13 mouse cellular contexts compared by ENCODE assay signal in the genomic region with DNA sequence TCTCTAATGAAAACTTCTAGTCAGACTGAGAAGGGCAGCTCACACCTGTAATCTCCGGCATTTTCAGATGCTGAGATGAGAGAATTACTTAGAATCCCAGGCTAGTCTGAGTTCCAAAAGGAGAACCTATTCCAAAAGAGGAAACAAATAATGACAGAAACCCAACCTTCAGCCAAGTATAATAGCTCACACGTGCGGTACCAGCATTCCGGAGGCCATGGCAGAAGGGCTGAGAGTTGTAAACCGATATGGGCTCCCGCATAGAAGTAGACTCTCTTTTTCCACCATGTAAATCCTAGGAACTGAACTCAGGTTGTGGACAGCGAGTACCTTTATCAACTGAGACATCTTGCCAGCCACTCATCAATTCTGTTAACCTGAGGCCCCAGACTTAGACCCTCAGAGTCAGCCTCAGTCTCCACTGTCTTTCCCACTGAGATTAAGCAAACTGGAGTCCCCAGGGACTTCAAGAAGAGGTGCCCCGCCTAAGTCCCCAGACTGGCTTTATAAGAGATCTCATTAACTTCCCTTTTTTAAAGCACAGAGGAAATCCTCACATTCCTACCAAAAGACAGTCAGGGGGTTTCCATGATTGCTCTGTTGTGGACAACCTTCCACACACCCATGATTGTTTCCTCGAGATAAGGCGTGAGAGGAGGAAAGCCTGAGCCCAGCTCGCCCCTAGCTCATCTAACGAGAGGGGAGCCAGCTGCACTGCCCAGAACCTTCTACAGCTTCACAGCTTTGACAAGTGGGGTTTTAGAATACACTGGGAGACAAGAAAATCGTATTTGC. TPM values are rescaled to one million over a fixed set of nuclear protein-coding genes. Genes with fewer than 3 reads are reported as not detected.
DNase-seq lines count a peak whose midpoint lies in the region; ATAC-seq and TF ChIP-seq lines count a peak whose summit lies in the region.
"Had no signal": no experiment of that assay in that cellular context is flagged by ENCODE, and none has a peak within 500 bp of the region (broad histone marks: within the 10 kb centered on the region; RNA-seq: fewer than 3 reads in every experiment).

No protein-coding gene starts in this region.

- WGBS in kidney, adult 2 months: 59% methylated on average over 13 of the region's 13 CpGs
- WGBS in embryonic facial prominence, embryonic 11.5 days: 54% methylated on average over 13 of the region's 13 CpGs
- 9% methylated on average over 13 of the region's 13 CpGs for WGBS in macrophage (ENCODE audit: missing documents)

- H3K9me3 ChIP-seq in G1E (replicated peaks): peaks cover 8% of the 10 kb centered on the region
- H3K9me3 ChIP-seq in embryonic facial prominence, embryonic 11.5 days (replicated peaks; ENCODE audit: control insufficient read depth, low read length): no peaks in the 10 kb centered on the region
- H3K9me3 ChIP-seq: hindbrain, embryonic 10.5 days had no signal

- no peak for TF ChIP-seq CTCF in kidney, adult 2 months (conservative IDR thresholded peaks at IDR 0.05; ENCODE audit: insufficient read depth, insufficient read length, low read depth, low read length)
- no peak for TF ChIP-seq CTCF in G1E (IDR thresholded peaks at IDR 0.05; ENCODE audit: low read depth, low read length)

- TF ChIP-seq POLR2A in kidney, adult 2 months (IDR thresholded peaks at IDR 0.05; ENCODE audit: low read depth, low read length): no peak

- peak overlapping the region; percentile 53 for H3K27ac ChIP-seq in kidney, adult 2 months (ENCODE audit: insufficient read depth, low read depth, low read length)
- H3K27ac ChIP-seq in embryonic facial prominence, embryonic 11.5 days (replicated peaks; ENCODE audit: low read depth, low read length): no peak overlapping the region
- H3K27ac ChIP-seq in macrophage: peak overlapping the region; percentile 62
- H3K27ac ChIP-seq: hindbrain, embryonic 10.5 days; kidney, postnatal 0 days; left cerebral cortex, adult 2 months had no signal

- no peak overlapping the region for H3K9ac ChIP-seq in embryonic facial prominence, embryonic 11.5 days (replicated peaks; ENCODE audit: low read length)

- no peak overlapping the region for H3K4me2 ChIP-seq in embryonic facial prominence, embryonic 11.5 days (ENCODE audit: low read depth, low read length)

- ATAC-seq in G1E (ENCODE audit: extremely low read depth, insufficient number of reproducible peaks, low FRiP score, poor library complexity, severe bottlenecking): peak; percentile 34
- ATAC-seq in embryonic facial prominence, embryonic 11.5 days (replicated peaks; ENCODE audit: insufficient number of reproducible peaks, low FRiP score, low TSS enrichment, low read depth): no peak

- peak; percentile 54 for DNase-seq in kidney, adult 2 months
- DNase-seq in kidney, adult 8-10 months: no peak
- peak; percentile 45 for DNase-seq in G1E (ENCODE audit: low spot score)
- DNase-seq in embryonic facial prominence, embryonic 11.5 days (ENCODE audit: low spot score): peak; percentile 69
- DNase-seq in right cerebral cortex, postnatal 10 days (ENCODE audit: low spot score in 2 of 2): no peak
- no peak for DNase-seq in adrenal gland, postnatal 25 days
- DNase-seq in cerebellum, adult 11 months: no peak
- DNase-seq: lung, postnatal 14 days had no signal

- no peaks in the 10 kb centered on the region for H3K36me3 ChIP-seq in kidney, adult 2 months (ENCODE audit: control insufficient read depth, insufficient read depth, low read length)
- H3K36me3 ChIP-seq in G1E (replicated peaks): no peaks in the 10 kb centered on the region
- H3K36me3 ChIP-seq in embryonic facial prominence, embryonic 11.5 days (replicated peaks; ENCODE audit: control insufficient read depth, insufficient read depth, low read depth, low read length): no peaks in the 10 kb centered on the region
- H3K36me3 ChIP-seq in macrophage (ENCODE audit: inconsistent target): no peaks in the 10 kb centered on the region
- H3K36me3 ChIP-seq: hindbrain, embryonic 10.5 days had no signal

- no peaks in the 10 kb centered on the region for H3K79me2 ChIP-seq in macrophage (ENCODE audit: inconsistent target)

- no peaks in the 10 kb centered on the region for H3K27me3 ChIP-seq in kidney, adult 2 months (replicated peaks; ENCODE audit: control insufficient read depth, insufficient read depth, low read length)
- no peaks in the 10 kb centered on the region for H3K27me3 ChIP-seq in G1E (ENCODE audit: insufficient read depth, low read length)
- H3K27me3 ChIP-seq in embryonic facial prominence, embryonic 11.5 days (ENCODE audit: control insufficient read depth, insufficient read depth, low read length): no peaks in the 10 kb centered on the region
- H3K27me3 ChIP-seq: CH12.LX had no signal

- no peak overlapping the region for H3K4me3 ChIP-seq in kidney, adult 2 months (ENCODE audit: insufficient read depth, low read depth, low read length)
- H3K4me3 ChIP-seq in G1E (ENCODE audit: low read depth, low read length) (no peak overlapping the region; the same call in 1 of the 2 replicates), macrophage (ENCODE audit: inconsistent target) (no peak overlapping the region)
- H3K4me3 ChIP-seq in embryonic facial prominence, embryonic 11.5 days (ENCODE audit: low read depth, low read length): no peak overlapping the region
- H3K4me3 ChIP-seq: hindbrain, embryonic 10.5 days; left cerebral cortex, adult 2 months had no signal

- H3K4me1 ChIP-seq in kidney, adult 2 months (ENCODE audit: control insufficient read depth, insufficient read depth, low read length): peaks cover 11% of the 10 kb centered on the region; the same call in 1 of the 2 replicates
- H3K4me1 ChIP-seq in G1E (ENCODE audit: insufficient read depth, low read depth, low read length): peaks cover 57% of the 10 kb centered on the region
- H3K4me1 ChIP-seq in embryonic facial prominence, embryonic 11.5 days (ENCODE audit: control insufficient read depth, insufficient read depth, low read length): peaks cover 3% of the 10 kb centered on the region; the same call in 1 of the 2 replicates

RNA-seq across cellular contexts. Expression of gene Pcbp1, which starts 32.5 kb away (rescaled TPM):
- polyA plus RNA-seq in kidney, adult 2 months (2012; rRNA removed): 165 and 166 TPM in 2 replicates
- total RNA-seq in G1E (2014; fragmentation: Nextera tagmentation): 190 and 191 TPM in 2 replicates
- total RNA-seq in G1E (2017): 94.9 and 101 TPM in 2 replicates
- polyA plus RNA-seq in G1E (2012): 1,039 and 1,367 TPM in 2 replicates
- 405 and 423 TPM in 2 replicates for polyA plus RNA-seq in embryonic facial prominence, embryonic 11.5 days (2014; fragmentation: Nextera tagmentation; extraction: Ambion mirVana)
- total RNA-seq in macrophage (2018; cell fraction: chromatin; rRNA removed): 10 to 100 TPM; 15.1 to 57.1 (median 29.5) TPM
- 100 to 1,000 TPM; 159 to 254 (median 209) TPM for total RNA-seq in macrophage (2018; cell fraction: cytosol; rRNA removed)
- 100 to 1,000 TPM in 6 of 26 experiments, 10 to 100 TPM in 20; 44.0 to 133 (median 80.2) TPM for total RNA-seq in macrophage (2018; cell fraction: nucleus; rRNA removed)
- 129 to 213 TPM (median 209 TPM) in 3 replicates for polyA plus RNA-seq in macrophage (2018)
- 296 and 313 TPM in 2 replicates for total RNA-seq in adrenal gland, postnatal 25 days (2021)

RNA-seq across cellular contexts. Expression of gene C87436, which starts 55.5 kb away (rescaled TPM):
- 15.1 and 15.3 TPM in 2 replicates for polyA plus RNA-seq in kidney, adult 2 months (2012; rRNA removed)
- total RNA-seq in G1E (2014; fragmentation: Nextera tagmentation) (33.0 and 37.6 TPM in 2 replicates), G1E (2017) (22.3 and 23.2 TPM in 2 replicates)
- polyA plus RNA-seq in G1E (2012) (4.4 and 7.0 TPM in 2 replicates), macrophage (2018) (8.0 to 12.3 TPM (median 8.9 TPM) in 3 replicates)
- 23.8 and 25.1 TPM in 2 replicates for polyA plus RNA-seq in embryonic facial prominence, embryonic 11.5 days (2014; fragmentation: Nextera tagmentation; extraction: Ambion mirVana)
- 10 to 100 TPM in 18 of 26 experiments, 1 to 10 TPM in 8; 3.5 to 42.6 (median 15.7) TPM for total RNA-seq in macrophage (2018; cell fraction: chromatin; rRNA removed)
- 10 to 100 TPM in 8 of 26 experiments, 1 to 10 TPM in 18; 3.0 to 14.3 (median 9.1) TPM for total RNA-seq in macrophage (2018; cell fraction: cytosol; rRNA removed)
- 10 to 100 TPM in 14 of 26 experiments, 1 to 10 TPM in 12; 2.6 to 39.4 (median 12.5) TPM for total RNA-seq in macrophage (2018; cell fraction: nucleus; rRNA removed)
- 26.0 and 31.3 TPM in 2 replicates for total RNA-seq in adrenal gland, postnatal 25 days (2021)

Comparison
In these comparisons a context has a peak if more than half of its experiments do, and no peak if none do; other contexts are left out.
1. DNase-seq: peak in kidney, adult 2 months (single experiment), G1E (single experiment) and embryonic facial prominence, embryonic 11.5 days (single experiment); none in kidney, adult 8-10 months (0 of 2), right cerebral cortex, postnatal 10 days (0 of 2), adrenal gland, postnatal 25 days (single experiment) and cerebellum, adult 11 months (single experiment).